Mouse (Mus musculus) heart, adult 10 weeks (tissue): Measurements from ENCODE around the gene Foxf2. TPM values are rescaled to one million over a fixed set of nuclear protein-coding genes. Genes with fewer than 3 reads are reported as not detected.

ENCODE experiments used
- polyA plus RNA-seq: library from polyadenylated mRNA; stranded (reverse); fragments of 350-450 nt; fragmentation: Illumina TruSeq; extraction: RNeasy Lipid Tissue Mini Kit (QIAGEN cat#74804); gene quantifications from one replicate; pipeline ENCODE4 v1.2.3, GENCODE M21; 2014; ENCODE audit warnings: low read depth, low replicate concordance

Foxf2 gene
- not detected for polyA plus RNA-seq

DNA sequence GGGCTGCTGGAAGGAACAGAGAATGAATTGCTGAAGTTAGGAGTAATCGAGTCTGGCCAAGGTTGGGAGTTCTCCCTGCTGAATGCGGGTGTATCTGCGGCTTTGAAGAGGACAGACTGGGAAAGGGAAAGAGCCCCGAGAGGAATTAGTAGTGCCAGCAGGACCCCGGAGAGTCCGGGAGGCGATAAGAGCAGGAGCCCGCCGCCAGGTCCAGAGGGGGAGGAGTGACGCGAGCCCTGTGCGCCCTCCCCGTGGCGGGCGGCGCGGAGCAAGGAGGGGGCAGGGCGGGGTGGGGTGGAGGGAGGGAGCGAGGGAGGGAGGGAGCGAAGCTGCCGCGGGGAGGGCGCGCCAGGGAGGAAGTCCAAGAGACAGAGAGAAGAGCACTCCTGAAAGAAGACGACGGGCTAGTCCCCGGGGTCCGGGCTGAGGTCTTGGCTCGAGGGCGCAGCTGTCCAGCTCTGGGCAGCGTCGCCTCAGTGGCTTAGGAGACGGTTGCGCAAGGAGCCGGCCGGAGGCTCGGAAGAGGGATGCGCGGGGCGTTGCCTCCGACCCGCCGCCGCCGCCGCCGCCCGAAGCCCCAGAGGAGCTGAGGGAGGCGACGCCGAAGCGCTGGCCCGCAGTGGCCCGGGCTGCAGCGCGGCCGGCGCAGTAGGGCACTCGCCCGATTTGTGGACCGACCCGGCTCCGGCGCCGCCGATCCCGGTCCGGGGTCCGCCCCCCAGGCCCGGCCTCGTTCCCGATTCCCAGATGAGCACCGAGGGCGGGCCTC, at the start of gene Foxf2:
Gene Foxf2, plus strand, starts transcription at position 484 of the 769 bp plus-strand sequence.

Other genes starting within 250 kb of the Foxf2 start
- gene Foxq1, start 69.7 kb upstream of the Foxf2 start, polyA plus RNA-seq, result 0.10 TPM
- gene A530084C06Rik, start 66.5 kb upstream of the Foxf2 start, polyA plus RNA-seq, result not detected
- 2.0 TPM for gene Foxc1, start 180.8 kb downstream of the Foxf2 start, polyA plus RNA-seq